Mouse (Mus musculus): ENCODE results near the gene Gm3776. TPM values are rescaled to one million over a fixed set of nuclear protein-coding genes. Genes with fewer than 3 reads are reported as not detected.
"Not testable (repeated sequence)": the region's sequence is repeated elsewhere in the genome, so short reads cannot be mapped to it uniquely, and the experiment has no call there.

The Gm3776 gene
- polyA plus RNA-seq, 1 experiment from 2014 or later = 12.9 TPM

GRCm38 (mm10) chr9:78229658-78230057, 27.3 kb upstream of the Gm3776 start:
- not testable (repeated sequence) for H3K9ac ChIP-seq; H3K36me3 ChIP-seq; H3K9me3 ChIP-seq; H3K4me2 ChIP-seq; H3K27me3 ChIP-seq; H3K27ac ChIP-seq; ATAC-seq (ENCODE audit: insufficient number of reproducible peaks, low FRiP score, low TSS enrichment, low read depth); H3K4me1 ChIP-seq; H3K4me3 ChIP-seq
- WGBS = 41% methylated on average over 3 of the region's 3 CpGs

- WGBS = 78% methylated on average over 3 of the region's 3 CpGs
- H3K27me3 ChIP-seq; H3K36me3 ChIP-seq; H3K9ac ChIP-seq; H3K27ac ChIP-seq; H3K4me1 ChIP-seq; H3K4me3 ChIP-seq; H3K4me2 ChIP-seq; H3K9me3 ChIP-seq; ATAC-seq (ENCODE audit: insufficient number of reproducible peaks, low FRiP score, low TSS enrichment, low read depth): not testable (repeated sequence)
Measured at GRCm38 (mm10) chr9:78230461-78230860, 26.5 kb upstream of the Gm3776 start, which contains the start of gene Gsta1. TSS of gene Gsta1 (plus strand) at chr9:78230656.

GRCm38 (mm10) chr9:78233121-78233695, 23.7 kb upstream of the Gm3776 start:
- not testable (repeated sequence) for H3K4me1 ChIP-seq; ATAC-seq (ENCODE audit: insufficient number of reproducible peaks, low FRiP score, low TSS enrichment, low read depth); H3K27ac ChIP-seq; H3K9me3 ChIP-seq; H3K4me3 ChIP-seq; H3K27me3 ChIP-seq; H3K9ac ChIP-seq; H3K4me2 ChIP-seq; H3K36me3 ChIP-seq
- no CpG with 5 or more reads among the region's 10 CpGs for WGBS

- H3K4me1 ChIP-seq; H3K9ac ChIP-seq; H3K27me3 ChIP-seq; H3K4me2 ChIP-seq; H3K9me3 ChIP-seq; H3K27ac ChIP-seq; ATAC-seq (ENCODE audit: insufficient number of reproducible peaks, low FRiP score, low TSS enrichment, low read depth); H3K36me3 ChIP-seq; H3K4me3 ChIP-seq: not testable (repeated sequence)
- 63% methylated on average over 4 of the region's 4 CpGs for WGBS
Measured at GRCm38 (mm10) chr9:78255683-78256470, 1.1 kb upstream of the Gm3776 start.

GRCm38 (mm10) chr9:78259688-78260087, 2.8 kb downstream of the Gm3776 start:
- not testable (repeated sequence) for ATAC-seq (ENCODE audit: insufficient number of reproducible peaks, low FRiP score, low TSS enrichment, low read depth)
- WGBS = 0% methylated on average over 1 of the region's 6 CpGs

GRCm38 (mm10) chr9:78270945-78271344, 14.0 kb downstream of the Gm3776 start:
- 81% methylated on average over 3 of the region's 3 CpGs for WGBS
- H3K27ac ChIP-seq; H3K9ac ChIP-seq; H3K36me3 ChIP-seq; H3K4me2 ChIP-seq; H3K4me1 ChIP-seq; H3K27me3 ChIP-seq; H3K4me3 ChIP-seq; ATAC-seq (ENCODE audit: insufficient number of reproducible peaks, low FRiP score, low TSS enrichment, low read depth); H3K9me3 ChIP-seq: not testable (repeated sequence)

More at GRCm38 (mm10) chr9:78259688-78260087, 2.8 kb downstream of the Gm3776 start:
- H3K4me2 ChIP-seq, H3K9ac ChIP-seq, H3K4me1 ChIP-seq, H3K27ac ChIP-seq, H3K27me3 ChIP-seq, H3K9me3 ChIP-seq, H3K36me3 ChIP-seq, H3K4me3 ChIP-seq: not testable (repeated sequence)

GRCm38 (mm10) chr9:78282002-78282711, 25.2 kb downstream of the Gm3776 start:
- not testable (repeated sequence) for H3K4me2 ChIP-seq; H3K4me3 ChIP-seq; H3K9me3 ChIP-seq; H3K9ac ChIP-seq; H3K4me1 ChIP-seq; H3K27me3 ChIP-seq; H3K36me3 ChIP-seq; H3K27ac ChIP-seq; ATAC-seq (ENCODE audit: insufficient number of reproducible peaks, low FRiP score, low TSS enrichment, low read depth)
- 76% methylated on average over 4 of the region's 4 CpGs for WGBS

- not testable (repeated sequence) for H3K36me3 ChIP-seq; H3K4me2 ChIP-seq; ATAC-seq (ENCODE audit: insufficient number of reproducible peaks, low FRiP score, low TSS enrichment, low read depth); H3K9me3 ChIP-seq; H3K27me3 ChIP-seq; H3K27ac ChIP-seq; H3K9ac ChIP-seq; H3K4me3 ChIP-seq; H3K4me1 ChIP-seq
- WGBS = 68% methylated on average over 1 of the region's 1 CpGs
Measured at GRCm38 (mm10) chr9:78289063-78289462, 32.1 kb downstream of the Gm3776 start.

GRCm38 (mm10) chr9:78289723-78290122, 32.8 kb downstream of the Gm3776 start, which contains the start of gene Gm10639:
TSS of gene Gm10639 (plus strand) at chr9:78289923.
- H3K27ac ChIP-seq; H3K9ac ChIP-seq; H3K4me1 ChIP-seq; H3K36me3 ChIP-seq; ATAC-seq (ENCODE audit: insufficient number of reproducible peaks, low FRiP score, low TSS enrichment, low read depth); H3K4me2 ChIP-seq; H3K27me3 ChIP-seq; H3K4me3 ChIP-seq; H3K9me3 ChIP-seq: not testable (repeated sequence)
- WGBS = 67% methylated on average over 3 of the region's 3 CpGs

- 71% methylated on average over 8 of the region's 8 CpGs for WGBS
- H3K27ac ChIP-seq; H3K4me1 ChIP-seq; H3K9ac ChIP-seq; H3K27me3 ChIP-seq; ATAC-seq (ENCODE audit: insufficient number of reproducible peaks, low FRiP score, low TSS enrichment, low read depth); H3K4me2 ChIP-seq; H3K36me3 ChIP-seq; H3K4me3 ChIP-seq; H3K9me3 ChIP-seq: not testable (repeated sequence)
Measured at GRCm38 (mm10) chr9:78292462-78292861, 35.5 kb downstream of the Gm3776 start.

GRCm38 (mm10) chr9:78293683-78294082, 36.8 kb downstream of the Gm3776 start:
- not testable (repeated sequence) for H3K36me3 ChIP-seq; ATAC-seq (ENCODE audit: insufficient number of reproducible peaks, low FRiP score, low TSS enrichment, low read depth); H3K4me3 ChIP-seq; H3K9me3 ChIP-seq; H3K4me1 ChIP-seq; H3K27me3 ChIP-seq; H3K4me2 ChIP-seq; H3K27ac ChIP-seq; H3K9ac ChIP-seq
- WGBS = 64% methylated on average over 1 of the region's 1 CpGs

GRCm38 (mm10) chr9:78294781-78295180, 37.9 kb downstream of the Gm3776 start:
- H3K36me3 ChIP-seq; ATAC-seq (ENCODE audit: insufficient number of reproducible peaks, low FRiP score, low TSS enrichment, low read depth); H3K9me3 ChIP-seq; H3K27ac ChIP-seq; H3K4me3 ChIP-seq; H3K9ac ChIP-seq; H3K4me1 ChIP-seq; H3K4me2 ChIP-seq; H3K27me3 ChIP-seq: not testable (repeated sequence)
- WGBS = 53% methylated on average over 7 of the region's 7 CpGs
